Mouse (Mus musculus): ENCODE data around the gene Nek2. TPM values are rescaled to one million over a fixed set of nuclear protein-coding genes. Genes with fewer than 3 reads are reported as not detected.

Nek2 gene
- polyA plus RNA-seq, 1 experiment from 2014 or later: 10.3 TPM

GRCm38 (mm10) chr1:191817418-191818144, 3.7 kb upstream of the Nek2 start:
- no peak overlapping the region for H3K4me2 ChIP-seq
- no peaks in the 10 kb centered on the region for H3K9me3 ChIP-seq
- no peak overlapping the region for H3K9ac ChIP-seq
- 39% methylated on average over 19 of the region's 19 CpGs for WGBS
- H3K4me1 ChIP-seq (replicated peaks): peaks cover 17% of the 10 kb centered on the region
- no peak overlapping the region for H3K27ac ChIP-seq
- ATAC-seq (ENCODE audit: low FRiP score): peak; percentile 48; the same call in 1 of the 2 replicates
- H3K36me3 ChIP-seq: no peaks in the 10 kb centered on the region
- H3K27me3 ChIP-seq: no peaks in the 10 kb centered on the region
- no peak overlapping the region for H3K4me3 ChIP-seq

- no peaks in the 10 kb centered on the region for H3K9me3 ChIP-seq
- no peak for ATAC-seq (ENCODE audit: low FRiP score)
- no peak overlapping the region for H3K9ac ChIP-seq
- H3K4me1 ChIP-seq (replicated peaks): peaks cover 17% of the 10 kb centered on the region
- H3K4me2 ChIP-seq: no peak overlapping the region
- 46% methylated on average over 6 of the region's 6 CpGs for WGBS
- no peak overlapping the region for H3K27ac ChIP-seq
- H3K36me3 ChIP-seq: no peaks in the 10 kb centered on the region
- no peak overlapping the region for H3K4me3 ChIP-seq
- H3K27me3 ChIP-seq: no peaks in the 10 kb centered on the region
Measured at GRCm38 (mm10) chr1:191818145-191818631, 3.1 kb upstream of the Nek2 start.

DNA sequence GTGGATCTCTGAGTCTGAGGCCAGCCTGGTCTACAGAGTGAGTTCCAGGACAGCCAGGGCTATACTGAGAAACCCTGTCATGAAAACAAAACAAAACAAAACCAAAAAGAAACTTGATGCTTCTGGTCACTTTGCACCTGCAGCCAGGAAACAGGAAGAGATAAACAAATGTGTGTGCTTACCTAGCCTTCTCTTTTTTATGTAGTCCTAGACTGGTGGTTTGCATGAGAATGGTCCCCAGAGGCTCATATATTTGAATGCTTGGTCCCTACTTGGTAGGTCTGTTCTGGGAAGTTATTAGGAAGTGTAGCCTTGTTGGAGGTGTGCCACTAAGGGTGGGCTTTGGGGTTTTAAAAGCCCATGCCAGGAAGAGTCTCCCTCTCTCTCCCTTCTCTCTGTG, 2.2 kb upstream of the Nek2 start:
- no peaks in the 10 kb centered on the region for H3K27me3 ChIP-seq
- no peaks in the 10 kb centered on the region for H3K9me3 ChIP-seq
- ATAC-seq (ENCODE audit: low FRiP score): no peak
- no peak overlapping the region for H3K4me3 ChIP-seq
- H3K4me2 ChIP-seq: no peak overlapping the region
- H3K27ac ChIP-seq: no peak overlapping the region
- no peak overlapping the region for H3K9ac ChIP-seq
- H3K36me3 ChIP-seq: no peaks in the 10 kb centered on the region
- H3K4me1 ChIP-seq (replicated peaks): peaks cover 17% of the 10 kb centered on the region

- Histone ChIP-seq H3K27me3 (no peaks in the 10 kb centered on the region), H3K9ac (peak overlapping the region; percentile 65), H3K27ac (peak overlapping the region; percentile 60; the same call in 1 of the 2 replicates), H3K36me3 (no peaks in the 10 kb centered on the region), H3K4me2 (peak overlapping the region; percentile 96), H3K4me1 (replicated peaks) (peaks cover 17% of the 10 kb centered on the region), H3K4me3 (peak overlapping the region; percentile 74), H3K9me3 (no peaks in the 10 kb centered on the region)
- 8% methylated on average over 15 of the region's 15 CpGs for WGBS
- peak; percentile 62 for ATAC-seq (ENCODE audit: low FRiP score)
Measured at GRCm38 (mm10) chr1:191820951-191821325, 306 bp upstream of the Nek2 start.

DNA sequence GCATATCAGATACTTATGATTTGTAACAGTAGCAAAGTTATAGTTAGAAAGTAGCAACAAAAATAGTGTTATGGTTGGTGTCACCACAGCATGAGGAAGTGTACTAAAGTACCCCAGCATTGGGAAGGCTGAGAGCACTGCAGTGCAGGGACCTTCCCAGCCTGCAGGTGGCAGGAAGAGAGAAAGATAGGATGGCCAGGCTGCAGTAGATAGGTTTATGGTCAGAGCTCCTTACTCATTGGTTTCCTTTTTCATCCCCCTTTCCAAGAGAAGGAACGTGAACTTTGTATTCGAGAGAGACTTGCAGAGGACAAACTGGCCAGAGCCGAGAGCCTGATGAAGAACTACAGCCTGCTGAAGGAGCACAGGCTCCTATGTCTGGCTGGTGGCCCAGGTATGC, 7.9 kb downstream of the Nek2 start:
- Histone ChIP-seq H3K4me2 (no peak overlapping the region), H3K27ac (no peak overlapping the region), H3K4me3 (no peak overlapping the region), H3K9me3 (no peaks in the 10 kb centered on the region), H3K9ac (no peak overlapping the region), H3K27me3 (no peaks in the 10 kb centered on the region), H3K36me3 (peaks cover 12% of the 10 kb centered on the region; the same call in 1 of the 2 replicates), H3K4me1 (replicated peaks) (no peaks in the 10 kb centered on the region)
- 86% methylated on average over 3 of the region's 3 CpGs for WGBS
- ATAC-seq (ENCODE audit: low FRiP score): no peak

GRCm38 (mm10) chr1:191833396-191833795, 12.2 kb downstream of the Nek2 start:
- ATAC-seq (ENCODE audit: low FRiP score): no peak
- WGBS: 95% methylated on average over 6 of the region's 6 CpGs
- no peak overlapping the region for H3K27ac ChIP-seq
- no peak overlapping the region for H3K4me3 ChIP-seq
- H3K9me3 ChIP-seq: no peaks in the 10 kb centered on the region
- no peak overlapping the region for H3K4me2 ChIP-seq
- peaks cover 5% of the 10 kb centered on the region; the same call in 1 of the 2 replicates for H3K36me3 ChIP-seq
- no peaks in the 10 kb centered on the region for H3K4me1 ChIP-seq (replicated peaks)
- no peak overlapping the region for H3K9ac ChIP-seq
- H3K27me3 ChIP-seq: no peaks in the 10 kb centered on the region

DNA sequence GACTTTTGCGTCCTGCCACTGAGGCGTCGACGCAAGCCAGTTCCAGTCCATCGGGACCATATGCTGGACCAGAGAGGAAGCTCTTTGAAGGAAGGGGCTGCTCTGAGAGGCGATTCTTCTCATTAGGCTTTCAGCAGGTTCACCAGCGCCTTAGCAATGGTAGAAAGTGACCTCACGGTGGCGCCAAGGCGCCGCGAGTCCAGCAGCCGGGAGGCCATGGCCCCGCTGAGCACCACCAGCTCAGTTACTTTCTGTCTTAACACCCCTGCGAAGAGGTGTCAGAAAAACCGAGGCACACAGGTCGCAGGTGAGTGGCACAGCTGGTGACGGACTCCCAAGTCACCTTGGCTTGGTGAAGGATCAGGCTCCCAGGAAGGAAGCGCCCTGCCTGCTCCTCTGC, 13.6 kb downstream of the Nek2 start:
- no peak overlapping the region for H3K4me2 ChIP-seq
- no peak overlapping the region for H3K9ac ChIP-seq
- H3K27me3 ChIP-seq: no peaks in the 10 kb centered on the region
- no peaks in the 10 kb centered on the region for H3K9me3 ChIP-seq
- H3K4me1 ChIP-seq (replicated peaks): peaks cover 11% of the 10 kb centered on the region
- 13% methylated on average over 19 of the region's 19 CpGs for WGBS
- H3K4me3 ChIP-seq: no peak overlapping the region
- peak; percentile 53; the same call in 1 of the 2 replicates for ATAC-seq (ENCODE audit: low FRiP score)
- H3K27ac ChIP-seq: no peak overlapping the region
- H3K36me3 ChIP-seq: peaks cover 3% of the 10 kb centered on the region; the same call in 1 of the 2 replicates

DNA sequence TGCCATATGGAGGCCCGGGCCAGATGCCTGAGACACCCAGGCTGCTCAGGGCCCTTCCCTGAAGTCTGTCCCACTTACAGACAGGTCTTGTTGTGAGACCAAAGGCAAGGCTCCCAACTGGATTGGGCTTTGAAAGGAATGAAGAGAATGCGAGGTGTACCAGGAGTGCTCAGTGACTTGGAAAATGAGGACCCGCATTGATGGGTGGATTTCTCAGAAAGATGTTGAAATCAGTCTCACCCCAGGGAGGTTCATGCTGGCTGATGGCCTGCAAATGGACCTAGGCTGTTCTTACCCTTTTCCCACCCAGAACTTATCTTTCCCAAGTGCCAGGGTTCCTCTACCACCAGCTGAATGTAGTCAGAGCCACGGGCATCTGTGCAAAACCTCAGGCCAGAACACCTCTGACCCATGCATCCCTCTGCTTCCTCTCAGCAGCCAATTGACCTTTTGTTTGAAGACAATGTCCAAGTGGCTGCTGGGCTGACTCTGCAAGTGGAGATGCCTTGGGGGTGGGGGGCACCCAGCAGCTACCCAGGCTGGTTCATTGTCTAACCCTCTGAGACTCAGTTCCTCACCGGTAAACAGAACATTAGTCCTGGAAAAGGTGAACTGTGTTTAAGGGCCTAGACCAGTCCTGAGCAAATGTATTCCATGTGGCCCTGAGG, 15.2 kb downstream of the Nek2 start:
- no peaks in the 10 kb centered on the region for H3K9me3 ChIP-seq
- H3K9ac ChIP-seq: no peak overlapping the region
- no peak overlapping the region for H3K4me3 ChIP-seq
- no peak for ATAC-seq (ENCODE audit: low FRiP score)
- peaks cover 11% of the 10 kb centered on the region for H3K4me1 ChIP-seq (replicated peaks)
- 45% methylated on average over 5 of the region's 5 CpGs for WGBS
- H3K27ac ChIP-seq: no peak overlapping the region
- H3K4me2 ChIP-seq: no peak overlapping the region
- no peaks in the 10 kb centered on the region for H3K36me3 ChIP-seq
- no peaks in the 10 kb centered on the region for H3K27me3 ChIP-seq

DNA sequence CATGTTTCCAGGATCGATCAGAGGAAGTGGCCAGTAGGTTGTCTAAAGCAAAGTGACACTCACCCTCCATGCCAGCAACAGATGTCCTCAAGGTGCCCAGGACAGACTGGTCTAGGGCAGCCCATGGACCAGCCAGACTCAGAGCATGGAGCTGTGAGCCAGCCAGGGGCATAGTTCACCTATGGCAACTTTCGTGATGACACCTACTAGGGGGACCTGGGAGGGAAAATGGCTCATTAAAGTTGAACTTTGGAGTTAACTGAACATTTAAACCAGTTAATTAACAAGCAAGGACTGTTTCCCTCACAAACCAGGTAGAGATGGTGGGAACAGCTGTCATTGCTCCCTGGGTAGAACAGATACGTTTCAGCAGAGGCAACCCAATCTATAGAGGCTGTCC, 16.4 kb downstream of the Nek2 start:
- Histone ChIP-seq H3K27me3 (no peaks in the 10 kb centered on the region), H3K27ac (no peak overlapping the region), H3K4me1 (replicated peaks) (peaks cover 11% of the 10 kb centered on the region), H3K9ac (no peak overlapping the region), H3K9me3 (no peaks in the 10 kb centered on the region), H3K36me3 (no peaks in the 10 kb centered on the region), H3K4me2 (no peak overlapping the region), H3K4me3 (no peak overlapping the region)
- WGBS: 90% methylated on average over 3 of the region's 3 CpGs
- ATAC-seq (ENCODE audit: low FRiP score): no peak

DNA sequence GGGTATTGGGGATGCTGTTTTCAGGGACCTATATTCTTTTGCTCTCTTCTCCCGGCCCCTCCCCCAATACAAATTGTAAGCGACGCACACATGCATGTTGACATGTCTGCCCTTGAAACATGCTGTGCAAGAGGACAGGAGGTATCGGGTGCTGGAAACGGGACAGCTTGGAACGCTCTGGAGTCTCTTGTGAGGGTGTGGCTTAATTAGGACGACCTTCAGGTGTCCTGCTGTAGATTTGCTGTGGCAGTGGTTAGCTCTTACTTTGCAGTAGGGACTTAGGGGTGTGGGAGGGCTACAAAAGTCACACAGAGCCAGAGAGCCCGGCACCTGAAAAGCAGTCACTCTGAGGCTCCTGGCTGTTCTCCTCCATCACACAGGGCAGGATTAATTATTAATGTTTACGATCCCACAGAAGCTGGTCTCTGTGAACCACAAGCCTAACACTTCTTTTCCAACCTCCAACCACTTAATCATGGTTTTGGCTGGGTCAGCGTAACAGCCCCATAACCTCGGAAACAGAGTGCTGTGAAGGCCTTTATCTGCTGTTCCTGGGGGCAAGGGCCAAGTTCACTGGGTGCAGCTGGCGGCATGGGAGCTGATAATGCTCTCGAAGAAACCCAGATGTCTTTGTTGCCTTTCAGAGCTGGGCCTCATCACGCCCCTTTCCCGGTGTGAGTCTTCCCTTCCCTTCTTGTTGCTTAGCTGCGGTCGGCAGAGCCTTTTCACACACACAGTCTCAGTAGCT, 17.9 kb downstream of the Nek2 start:
- Histone ChIP-seq H3K4me3 (no peak overlapping the region), H3K27me3 (no peaks in the 10 kb centered on the region), H3K36me3 (no peaks in the 10 kb centered on the region), H3K9ac (no peak overlapping the region), H3K4me1 (replicated peaks) (peaks cover 11% of the 10 kb centered on the region), H3K27ac (0 out of 2 replicates have a peak overlapping the region, but pooled peaks have one; percentile 5), H3K9me3 (no peaks in the 10 kb centered on the region), H3K4me2 (no peak overlapping the region)
- WGBS: 39% methylated on average over 17 of the region's 17 CpGs
- no peak for ATAC-seq (ENCODE audit: low FRiP score)

DNA sequence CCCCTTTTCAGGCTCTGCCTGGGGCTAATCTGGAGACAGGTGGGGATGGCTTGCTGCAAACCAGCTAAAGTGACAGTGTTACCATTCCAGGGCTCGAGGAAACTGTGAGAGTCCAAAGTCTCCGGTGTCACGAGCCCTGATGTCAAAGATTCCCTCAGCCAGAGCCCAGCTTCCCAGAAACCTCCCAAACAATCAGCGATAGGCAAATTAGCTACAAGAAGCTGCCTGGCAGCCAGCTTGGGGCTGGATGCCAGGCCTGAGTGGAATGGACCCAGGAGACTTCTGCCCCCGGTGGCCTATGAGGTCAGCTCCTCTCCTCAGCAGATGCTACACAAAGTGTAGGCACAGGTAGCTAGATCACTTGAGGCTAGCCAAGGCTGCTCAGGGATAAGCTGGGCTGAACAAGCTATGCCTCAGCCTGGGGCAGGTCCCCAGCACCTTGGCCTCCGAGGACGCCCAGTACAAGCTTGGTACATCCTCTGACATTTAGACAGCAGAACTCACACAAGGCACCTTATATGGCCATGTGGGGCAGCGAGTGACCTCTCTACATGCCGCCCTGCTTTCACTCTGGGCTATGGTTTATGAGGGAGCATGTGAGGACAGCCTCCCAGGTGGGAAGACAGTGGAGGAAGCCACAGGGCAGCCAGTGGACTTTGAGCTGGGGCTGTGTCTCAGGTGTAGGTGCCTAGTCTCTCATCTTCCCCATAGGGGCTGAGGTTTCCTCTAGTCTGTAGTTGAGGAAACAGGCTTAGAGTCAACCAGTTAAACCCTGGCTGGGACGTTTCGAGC, 19.7 kb downstream of the Nek2 start:
- ATAC-seq (ENCODE audit: low FRiP score): no peak
- no peak overlapping the region for H3K9ac ChIP-seq
- WGBS: 91% methylated on average over 11 of the region's 11 CpGs
- no peak overlapping the region for H3K4me2 ChIP-seq
- no peaks in the 10 kb centered on the region for H3K9me3 ChIP-seq
- H3K27me3 ChIP-seq: no peaks in the 10 kb centered on the region
- no peak overlapping the region for H3K4me3 ChIP-seq
- H3K27ac ChIP-seq: no peak overlapping the region
- peaks cover 11% of the 10 kb centered on the region for H3K4me1 ChIP-seq (replicated peaks)
- no peaks in the 10 kb centered on the region for H3K36me3 ChIP-seq

DNA sequence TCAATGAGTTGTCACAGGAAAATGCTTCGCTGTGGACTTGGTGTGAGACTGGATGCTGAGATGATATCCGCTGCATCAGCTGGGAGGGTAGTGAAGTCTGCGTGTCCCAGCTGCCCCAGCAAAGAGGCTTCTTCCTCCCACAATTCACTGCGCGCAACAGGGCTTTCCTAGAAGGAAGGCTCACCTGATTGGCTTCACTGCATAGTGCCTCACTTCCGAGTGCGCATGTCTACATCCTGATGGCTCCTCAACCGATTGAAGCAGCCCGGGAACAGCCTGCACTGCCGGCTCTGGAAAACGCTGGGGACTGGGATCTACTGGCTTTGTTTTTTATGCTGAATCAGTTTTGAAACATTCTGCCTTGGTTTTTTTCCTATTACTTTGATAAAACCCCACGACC, 21.0 kb downstream of the Nek2 start:
- Histone ChIP-seq H3K9ac (no peak overlapping the region), H3K4me2 (no peak overlapping the region), H3K4me1 (replicated peaks) (peaks cover 11% of the 10 kb centered on the region), H3K27me3 (no peaks in the 10 kb centered on the region), H3K4me3 (no peak overlapping the region), H3K9me3 (no peaks in the 10 kb centered on the region), H3K27ac (no peak overlapping the region), H3K36me3 (no peaks in the 10 kb centered on the region)
- ATAC-seq (ENCODE audit: low FRiP score): no peak
- WGBS: 91% methylated on average over 12 of the region's 12 CpGs
